16 mouse cellular contexts compared by ENCODE assay signal in genomic region chr8:9638162-9638561, GRCm38 (mm10).
"Had no signal": no experiment of that assay in that cellular context is flagged by ENCODE, and none has a peak within 500 bp of the region (broad histone marks: within the 10 kb centered on the region; RNA-seq: fewer than 3 reads in every experiment).

No protein-coding gene starts in this region.

- H3K4me1 ChIP-seq: neural tube, embryonic 13.5 days; neural tube, embryonic 15.5 days; stomach, embryonic 15.5 days had no signal

- H3K9me3 ChIP-seq: neural tube, embryonic 13.5 days; neural tube, embryonic 15.5 days; stomach, embryonic 15.5 days had no signal

- H3K27me3 ChIP-seq: neural tube, embryonic 13.5 days; neural tube, embryonic 15.5 days; stomach, embryonic 15.5 days had no signal

- H3K36me3 ChIP-seq: neural tube, embryonic 13.5 days; neural tube, embryonic 15.5 days; stomach, embryonic 15.5 days had no signal

- DNase-seq: retina, postnatal 1 day; right cerebral cortex, adult 18-20 months; right cerebral cortex, postnatal 14 days; right cerebral cortex, postnatal 25 days; right cerebral cortex, postnatal 4 days; spleen, adult 18-20 months; thymus, adult 18-20 months; thymus, adult 2 months; thymus, postnatal 14 days; thymus, postnatal 25 days; thymus, postnatal 36 days; thymus, postnatal 4 days had no signal

- H3K9ac ChIP-seq: neural tube, embryonic 13.5 days; neural tube, embryonic 15.5 days; stomach, embryonic 15.5 days had no signal

- H3K27ac ChIP-seq: neural tube, embryonic 13.5 days; neural tube, embryonic 15.5 days; stomach, embryonic 15.5 days; stomach, postnatal 0 days had no signal

- H3K4me3 ChIP-seq: neural tube, embryonic 13.5 days; neural tube, embryonic 15.5 days; stomach, embryonic 15.5 days had no signal

- H3K4me2 ChIP-seq: neural tube, embryonic 13.5 days; neural tube, embryonic 15.5 days; stomach, embryonic 15.5 days had no signal
